Mouse (Mus musculus) embryonic facial prominence, embryonic 14.5 days (tissue): ENCODE results near the gene 2310022B05Rik. TPM values are rescaled to one million over a fixed set of nuclear protein-coding genes. Genes with fewer than 3 reads are reported as not detected.

Experiments used
- ATAC-seq: fragments of 200-750 bp; cut with Nextera tagmentation; 2 replicates; pipeline ENCODE4 v1.8.0; 2017; ENCODE audit warnings: low read depth, moderate number of reproducible peaks, moderate TSS enrichment
- DNase-seq: peaks from one replicate; pipeline ENCODE4 v3.0.0-alpha.2; 2015; ENCODE audit warnings: low spot score
- H3K27ac ChIP-seq: fragments of 300-500 bp; sonication (generic); replicated peaks from 2 replicates; pipeline ENCODE4 v1.5.1; 2014; ENCODE audit warnings: low read depth, mild to moderate bottlenecking, low read length, moderate library complexity
- H3K27me3 ChIP-seq: fragments of 300-500 bp; sonication (generic); replicated peaks from 2 replicates; pipeline ENCODE4 v1.6.1; 2014; ENCODE audit warnings: low read length; ENCODE audit not compliant: control insufficient read depth, insufficient read depth
- H3K36me3 ChIP-seq: fragments of 300-500 bp; sonication (generic); 2 replicates; pipeline ENCODE4 v1.6.1; 2014; ENCODE audit warnings: low read length, mixed read lengths; ENCODE audit not compliant: control insufficient read depth, insufficient read depth
- H3K4me1 ChIP-seq: fragments of 300-500 bp; sonication (generic); 2 replicates; pipeline ENCODE4 v1.6.1; 2014; ENCODE audit warnings: antibody characterized with exemption, low read length; ENCODE audit not compliant: control insufficient read depth, insufficient read depth
- H3K4me2 ChIP-seq: fragments of 300-500 bp; sonication (generic); 2 replicates; pipeline ENCODE4 v1.6.1; 2014; ENCODE audit warnings: low read depth, mild to moderate bottlenecking, low read length, moderate library complexity, mixed read lengths
- H3K4me3 ChIP-seq: fragments of 300-500 bp; sonication (generic); 2 replicates; pipeline ENCODE4 v1.5.1; 2014; ENCODE audit warnings: low read depth, mild to moderate bottlenecking, low read length
- H3K9ac ChIP-seq: fragments of 300-500 bp; sonication (generic); 2 replicates; pipeline ENCODE4 v1.6.1; 2014; ENCODE audit warnings: low read depth, mild to moderate bottlenecking, low read length, moderate library complexity, mixed read lengths
- H3K9me3 ChIP-seq: fragments of 300-500 bp; sonication (generic); 2 replicates; pipeline ENCODE4 v1.6.1; 2016; ENCODE audit warnings: low read length; ENCODE audit not compliant: control insufficient read depth
- WGBS: fragments of 180-500 bp; shearing (Covaris S2); extraction: QIAGEN DNeasy Blood & Tissue Kit; methylation state at CpG from one replicate; pipeline ENCODE4 v1.1.7; 2014; 5-methylcytosine and 5-hydroxymethylcytosine counted together
- polyA plus RNA-seq: library from polyadenylated mRNA; unstranded; fragments of >200 nt; fragmentation: Nextera tagmentation; extraction: Ambion mirVana; gene quantifications from 2 replicates; pipeline ENCODE4 v1.2.1, GENCODE M21; 2014

2310022B05Rik gene
- polyA plus RNA-seq, 1 experiment from 2014 or later = 45.5 TPM

- Histone ChIP-seq H3K27ac (no peak overlapping the region), H3K4me2 (no peak overlapping the region), H3K9ac (no peak overlapping the region), H3K9me3 (no peaks in the 10 kb centered on the region), H3K27me3 (no peaks in the 10 kb centered on the region), H3K36me3 (peaks cover 38% of the 10 kb centered on the region), H3K4me3 (no peak overlapping the region), H3K4me1 (no peaks in the 10 kb centered on the region)
- WGBS = 62% methylated on average over 2 of the region's 2 CpGs
- ATAC-seq (no peak), DNase-seq (no peak)
Measured at GRCm38 (mm10) chr8:124672345-124672744, 9.2 kb upstream of the 2310022B05Rik start.

GRCm38 (mm10) chr8:124668798-124669197, 5.6 kb upstream of the 2310022B05Rik start:
- Histone ChIP-seq H3K4me1 (peaks cover under 1% of the 10 kb centered on the region; the same call in 1 of the 2 replicates), H3K27ac (no peak overlapping the region), H3K9me3 (no peaks in the 10 kb centered on the region), H3K27me3 (no peaks in the 10 kb centered on the region), H3K4me3 (no peak overlapping the region), H3K9ac (no peak overlapping the region), H3K36me3 (peaks cover 26% of the 10 kb centered on the region), H3K4me2 (no peak overlapping the region)
- DNase-seq (no peak), ATAC-seq (peak; percentile 66; the same call in 1 of the 2 replicates)
- 60% methylated on average over 3 of the region's 3 CpGs for WGBS

GRCm38 (mm10) chr8:124664414-124664813, 1.2 kb upstream of the 2310022B05Rik start:
- WGBS = 75% methylated on average over 3 of the region's 3 CpGs
- Histone ChIP-seq H3K4me2 (no peak overlapping the region), H3K4me1 (peaks cover 31% of the 10 kb centered on the region), H3K36me3 (no peaks in the 10 kb centered on the region), H3K27me3 (no peaks in the 10 kb centered on the region), H3K9ac (no peak overlapping the region), H3K27ac (no peak overlapping the region), H3K4me3 (no peak overlapping the region), H3K9me3 (no peaks in the 10 kb centered on the region)
- ATAC-seq = no peak
- DNase-seq = no peak

- H3K36me3 ChIP-seq = no peaks in the 10 kb centered on the region
- H3K27ac ChIP-seq = peak overlapping the region; percentile 94
- peak overlapping the region; percentile 95 for H3K9ac ChIP-seq
- H3K4me3 ChIP-seq = peak overlapping the region; percentile 89
- ATAC-seq (no peak), DNase-seq (no peak)
- WGBS = 49% methylated on average over 4 of the region's 4 CpGs
- H3K27me3 ChIP-seq = no peaks in the 10 kb centered on the region
- peak overlapping the region; percentile 69 for H3K4me2 ChIP-seq
- H3K9me3 ChIP-seq = no peaks in the 10 kb centered on the region
- peaks cover 34% of the 10 kb centered on the region for H3K4me1 ChIP-seq
Measured at GRCm38 (mm10) chr8:124663874-124664230, 683 bp upstream of the 2310022B05Rik start.

- Histone ChIP-seq H3K4me1 (peaks cover 41% of the 10 kb centered on the region), H3K36me3 (no peaks in the 10 kb centered on the region), H3K27me3 (no peaks in the 10 kb centered on the region), H3K4me3 (peak overlapping the region; percentile 89), H3K4me2 (peak overlapping the region; percentile 69), H3K9me3 (no peaks in the 10 kb centered on the region), H3K27ac (peak overlapping the region; percentile 94), H3K9ac (peak overlapping the region; percentile 95)
- peak; percentile 58 for ATAC-seq
- under 1% methylated on average over 32 of the region's 49 CpGs for WGBS
- no peak for DNase-seq
Measured at GRCm38 (mm10) chr8:124662446-124663111, 590 bp downstream of the 2310022B05Rik start.

- no peaks in the 10 kb centered on the region for H3K9me3 ChIP-seq
- peak overlapping the region; percentile 89 for H3K4me3 ChIP-seq
- H3K27ac ChIP-seq = peak overlapping the region; percentile 94
- no peaks in the 10 kb centered on the region for H3K27me3 ChIP-seq
- peak overlapping the region; percentile 95 for H3K9ac ChIP-seq
- H3K36me3 ChIP-seq = no peaks in the 10 kb centered on the region
- WGBS = 18% methylated on average over 9 of the region's 9 CpGs
- H3K4me1 ChIP-seq = peaks cover 41% of the 10 kb centered on the region
- no peak for ATAC-seq
- peak overlapping the region; percentile 69 for H3K4me2 ChIP-seq
- DNase-seq = peak; percentile 55
Measured at GRCm38 (mm10) chr8:124661781-124662180, 1.4 kb downstream of the 2310022B05Rik start.

- DNase-seq (peak; percentile 60), ATAC-seq (no peak)
- Histone ChIP-seq H3K27ac (no peak overlapping the region), H3K36me3 (peaks cover 14% of the 10 kb centered on the region; the same call in 1 of the 2 replicates), H3K9ac (no peak overlapping the region), H3K4me3 (no peak overlapping the region), H3K4me1 (peaks cover 46% of the 10 kb centered on the region), H3K27me3 (no peaks in the 10 kb centered on the region), H3K9me3 (no peaks in the 10 kb centered on the region), H3K4me2 (no peak overlapping the region)
- WGBS = 37% methylated on average over 2 of the region's 2 CpGs
Measured at GRCm38 (mm10) chr8:124658415-124658814, 4.8 kb downstream of the 2310022B05Rik start.

- ATAC-seq (no peak), DNase-seq (no peak)
- Histone ChIP-seq H3K36me3 (peaks cover 15% of the 10 kb centered on the region; the same call in 1 of the 2 replicates), H3K9ac (no peak overlapping the region), H3K4me1 (peaks cover 51% of the 10 kb centered on the region), H3K27me3 (no peaks in the 10 kb centered on the region), H3K27ac (no peak overlapping the region), H3K4me2 (no peak overlapping the region), H3K4me3 (no peak overlapping the region), H3K9me3 (no peaks in the 10 kb centered on the region)
- 83% methylated on average over 7 of the region's 7 CpGs for WGBS
Measured at GRCm38 (mm10) chr8:124657961-124658360, 5.2 kb downstream of the 2310022B05Rik start.
